Comparison of ENCODE assay signal across 9 mouse cellular contexts in genomic region chr8:29290386-29290785, GRCm38 (mm10).
A peak's percentile ranks its signal among the peaks of the same experiment; 100 is the strongest.
DNase-seq lines count a peak whose midpoint lies in the region; ATAC-seq lines count a peak whose summit lies in the region.
"Had no signal": no experiment of that assay in that cellular context is flagged by ENCODE, and none has a peak within 500 bp of the region (broad histone marks: within the 10 kb centered on the region; RNA-seq: fewer than 3 reads in every experiment).

No protein-coding gene starts in this region.

- no peaks in the 10 kb centered on the region for H3K9me3 ChIP-seq in forebrain, embryonic 12.5 days
- H3K9me3 ChIP-seq: neural tube, embryonic 13.5 days had no signal

- H3K9ac ChIP-seq in forebrain, embryonic 12.5 days = no peak overlapping the region
- H3K9ac ChIP-seq: neural tube, embryonic 13.5 days had no signal

- no peak overlapping the region for H3K4me3 ChIP-seq in forebrain, embryonic 12.5 days (replicated peaks)
- H3K4me3 ChIP-seq: neural tube, embryonic 13.5 days had no signal

- peak; percentile 43 for DNase-seq in layer of hippocampus, adult 11-12 months (ENCODE audit: low spot score)
- DNase-seq in layer of hippocampus, adult 9-10 months (ENCODE audit: low spot score) = no peak
- peak; percentile 16 for DNase-seq in brain, embryonic 18.5 days (ENCODE audit: low read depth, low spot score)
- DNase-seq in layer of hippocampus, postnatal 25 days (ENCODE audit: extremely low spot score in 1 of 2, low spot score in 1 of 2) = peak; percentile 17 to 41
- peak; percentile 55 for DNase-seq in retina, embryonic 14.5 days (ENCODE audit: low spot score)
- no peak for DNase-seq in urinary bladder, adult 2 months (ENCODE audit: low spot score)
- DNase-seq in thymus, postnatal 10 days (ENCODE audit: low spot score in 2 of 2) = no peak

- no peaks in the 10 kb centered on the region for H3K27me3 ChIP-seq in forebrain, embryonic 12.5 days
- H3K27me3 ChIP-seq: neural tube, embryonic 13.5 days had no signal

- ATAC-seq in forebrain, embryonic 12.5 days (ENCODE audit: low FRiP score) = peak; percentile 49; the same call in 1 of the 2 replicates

- H3K27ac ChIP-seq in forebrain, embryonic 12.5 days = no peak overlapping the region
- H3K27ac ChIP-seq: neural tube, embryonic 13.5 days had no signal

- H3K4me1 ChIP-seq in forebrain, embryonic 12.5 days = no peaks in the 10 kb centered on the region
- H3K4me1 ChIP-seq: neural tube, embryonic 13.5 days had no signal

- H3K4me2 ChIP-seq in forebrain, embryonic 12.5 days = no peak overlapping the region
- H3K4me2 ChIP-seq: neural tube, embryonic 13.5 days had no signal

- 7% methylated on average over 6 of the region's 6 CpGs for WGBS in forebrain, embryonic 12.5 days

- H3K36me3 ChIP-seq in forebrain, embryonic 12.5 days (replicated peaks) = no peaks in the 10 kb centered on the region
- H3K36me3 ChIP-seq: neural tube, embryonic 13.5 days had no signal

Comparison
In these comparisons a context has a peak if more than half of its experiments do, and no peak if none do; other contexts are left out.
1. DNase-seq: peak in layer of hippocampus, adult 11-12 months (single experiment), brain, embryonic 18.5 days (single experiment), layer of hippocampus, postnatal 25 days (2 of 2) and retina, embryonic 14.5 days (single experiment); none in layer of hippocampus, adult 9-10 months (single experiment), urinary bladder, adult 2 months (single experiment) and thymus, postnatal 10 days (0 of 2).